ENCODE assay signal across 9 mouse cellular contexts in the genomic region with DNA sequence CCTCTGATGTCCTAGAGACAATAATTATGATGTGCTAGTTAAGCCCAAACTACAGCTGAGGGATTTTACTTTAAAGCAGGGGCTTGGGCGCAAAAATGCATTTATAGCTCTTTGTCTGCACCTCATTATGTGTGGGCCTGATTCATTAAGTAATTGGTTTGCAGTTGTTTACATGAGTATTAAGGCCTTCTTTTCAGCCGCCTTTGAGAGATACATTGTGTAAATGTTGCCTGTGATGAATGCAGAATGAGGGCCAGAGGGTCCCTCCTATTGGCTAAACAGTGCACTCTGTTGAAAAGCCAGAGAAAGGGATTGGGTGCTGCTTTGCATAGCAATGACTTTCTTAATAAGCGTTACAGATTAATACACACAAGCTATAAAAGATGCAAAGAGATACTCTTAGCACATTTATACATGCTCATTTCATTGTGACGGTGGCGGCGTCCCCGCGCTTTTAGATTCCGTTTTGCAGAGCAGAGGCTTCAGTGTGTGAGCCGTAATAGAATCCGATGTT. TPM values are rescaled to one million over a fixed set of nuclear protein-coding genes. Genes with fewer than 3 reads are reported as not detected.
DNase-seq lines count a peak whose midpoint lies in the region; ATAC-seq lines count a peak whose summit lies in the region.
"Had no signal": no experiment of that assay in that cellular context is flagged by ENCODE, and none has a peak within 500 bp of the region (broad histone marks: within the 10 kb centered on the region; RNA-seq: fewer than 3 reads in every experiment).

No protein-coding gene starts in this region.

- 6% methylated on average over 11 of the region's 11 CpGs for WGBS in neural tube, embryonic 13.5 days

- peak overlapping the region; percentile 35 for H3K4me3 ChIP-seq in neural tube, embryonic 13.5 days

- H3K9me3 ChIP-seq in neural tube, embryonic 13.5 days: 0 out of 2 replicates have a peak, but pooled peaks cover 2% of the 10 kb centered on the region

- peak overlapping the region; percentile 57 for H3K4me2 ChIP-seq in neural tube, embryonic 13.5 days

- ATAC-seq in neural tube, embryonic 13.5 days (ENCODE audit: low read depth): peak; percentile 94

- H3K36me3 ChIP-seq in neural tube, embryonic 13.5 days: 0 out of 2 replicates have a peak, but pooled peaks cover 2% of the 10 kb centered on the region

- H3K9ac ChIP-seq in neural tube, embryonic 13.5 days: peak overlapping the region; percentile 56

- peaks cover 28% of the 10 kb centered on the region for H3K4me1 ChIP-seq in neural tube, embryonic 13.5 days (replicated peaks)

- H3K27ac ChIP-seq in neural tube, embryonic 13.5 days (replicated peaks): peak overlapping the region; percentile 85
- H3K27ac ChIP-seq: macrophage had no signal

- DNase-seq in brain, adult 2 months (ENCODE audit: low read depth, low spot score): peak; percentile 77
- peak; percentile 6 for DNase-seq in cerebellum, adult 8-10 months
- peak; percentile 10 to 52 for DNase-seq in frontal cortex, adult 2 months (ENCODE audit: extremely low spot score in 1 of 2, low spot score in 1 of 2)
- DNase-seq in left cerebral cortex, adult 11 months (ENCODE audit: low spot score): peak; percentile 26
- no peak for DNase-seq in natural killer cell, adult 2 months (ENCODE audit: low spot score in 2 of 2)
- no peak for DNase-seq in spleen, postnatal 14 days (ENCODE audit: low spot score in 2 of 2)
- DNase-seq in lung, postnatal 36 days: no peak

- H3K27me3 ChIP-seq in neural tube, embryonic 13.5 days: peaks cover 43% of the 10 kb centered on the region

RNA-seq across cellular contexts. Expression of gene Xrn2, which starts 54.3 kb away (rescaled TPM):
- 31.3 and 35.8 TPM in 2 replicates for polyA plus RNA-seq in frontal cortex, adult 2 months (2012; rRNA removed)
- polyA plus RNA-seq in neural tube, embryonic 13.5 days (2015; fragmentation: Nextera tagmentation; extraction: Ambion mirVana): 73.1 and 76.7 TPM in 2 replicates

Comparison
In these comparisons a context has a peak if more than half of its experiments do, and no peak if none do; other contexts are left out.
1. DNase-seq: peak in brain, adult 2 months (single experiment), cerebellum, adult 8-10 months (single experiment), frontal cortex, adult 2 months (2 of 2) and left cerebral cortex, adult 11 months (single experiment); none in natural killer cell, adult 2 months (0 of 2), spleen, postnatal 14 days (0 of 2) and lung, postnatal 36 days (single experiment).